Mouse (Mus musculus): ENCODE results near the gene Psme2b.
"Not testable (repeated sequence)": the region's sequence is repeated elsewhere in the genome, so short reads cannot be mapped to it uniquely, and the experiment has no call there.

GRCm38 (mm10) chr11:48939286-48939685 lies 6.7 kb downstream of the Psme2b start:
- TF ChIP-seq CTCF, POLR2A (IDR thresholded peaks at IDR 0.05; ENCODE audit: extremely low read depth, insufficient read depth, low read length): not testable (repeated sequence)
